Mouse (Mus musculus) midbrain, embryonic 16.5 days (tissue): Measurements from ENCODE around the gene Ap4s1. TPM values are rescaled to one million over a fixed set of nuclear protein-coding genes. Genes with fewer than 3 reads are reported as not detected.

Experiments
- ATAC-seq: fragments of 200-750 bp; cut with Nextera tagmentation; 2 replicates; pipeline ENCODE4 v1.8.0; 2017; ENCODE audit warnings: moderate TSS enrichment
- H3K27ac ChIP-seq: fragments of 300-500 bp; sonication (generic); 2 replicates; pipeline ENCODE4 v1.5.1; 2014; ENCODE audit warnings: mild to moderate bottlenecking, low read length, mixed read lengths
- H3K27me3 ChIP-seq: fragments of 300-500 bp; sonication (generic); 2 replicates; pipeline ENCODE4 v1.6.1; 2014; ENCODE audit warnings: low read depth, low read length, mixed read lengths; ENCODE audit not compliant: control insufficient read depth, insufficient read depth
- H3K36me3 ChIP-seq: fragments of 300-500 bp; sonication (generic); 2 replicates; pipeline ENCODE4 v1.6.1; 2014; ENCODE audit warnings: mild to moderate bottlenecking, low read length, moderate library complexity, mixed read lengths; ENCODE audit not compliant: control insufficient read depth, insufficient read depth
- H3K4me1 ChIP-seq: fragments of 300-500 bp; sonication (generic); 2 replicates; pipeline ENCODE4 v1.6.1; 2014; ENCODE audit warnings: mild to moderate bottlenecking, low read length, mixed read lengths; ENCODE audit not compliant: control insufficient read depth, insufficient read depth
- H3K4me2 ChIP-seq: fragments of 300-500 bp; sonication (generic); 2 replicates; pipeline ENCODE4 v1.6.1; 2014; ENCODE audit warnings: mild to moderate bottlenecking, low read length, mixed read lengths
- H3K4me3 ChIP-seq: fragments of 300-500 bp; sonication (generic); 2 replicates; pipeline ENCODE4 v1.5.1; 2014; ENCODE audit warnings: low read depth, mild to moderate bottlenecking, low read length, moderate library complexity, mixed read lengths
- H3K9ac ChIP-seq: fragments of 300-500 bp; sonication (generic); 2 replicates; pipeline ENCODE4 v1.6.1; 2014; ENCODE audit warnings: low read depth, low read length, mixed read lengths
- H3K9me3 ChIP-seq: fragments of 300-500 bp; sonication (generic); replicated peaks from 2 replicates; pipeline ENCODE4 v1.6.1; 2014; ENCODE audit warnings: mild to moderate bottlenecking, low read length, mixed read lengths; ENCODE audit not compliant: control insufficient read depth, poor library complexity, severe bottlenecking
- WGBS: fragments of 180-500 bp; shearing (Covaris S2); extraction: QIAGEN DNeasy Blood & Tissue Kit; methylation state at CpG from one replicate; pipeline ENCODE4 v1.1.7; 2014; 5-methylcytosine and 5-hydroxymethylcytosine counted together
- polyA plus RNA-seq: library from polyadenylated mRNA; unstranded; fragments of >200 nt; fragmentation: Nextera tagmentation; extraction: Ambion mirVana; gene quantifications from 2 replicates; pipeline ENCODE4 v1.2.1, GENCODE M21; 2015

The Ap4s1 gene
- polyA plus RNA-seq, 1 experiment from 2014 or later, result 55.7 TPM

GRCm38 (mm10) chr12:51696157-51696556 lies 5.3 kb downstream of the Ap4s1 start:
- peaks cover 4% of the 10 kb centered on the region; the same call in 1 of the 2 replicates for H3K4me1 ChIP-seq
- no peaks in the 10 kb centered on the region for H3K27me3 ChIP-seq
- no peaks in the 10 kb centered on the region for H3K9me3 ChIP-seq
- H3K9ac ChIP-seq, result no peak overlapping the region
- ATAC-seq, result no peak
- no peak overlapping the region for H3K27ac ChIP-seq
- no peaks in the 10 kb centered on the region for H3K36me3 ChIP-seq
- no peak overlapping the region for H3K4me3 ChIP-seq
- 94% methylated on average over 2 of the region's 2 CpGs for WGBS
- no peak overlapping the region for H3K4me2 ChIP-seq

DNA sequence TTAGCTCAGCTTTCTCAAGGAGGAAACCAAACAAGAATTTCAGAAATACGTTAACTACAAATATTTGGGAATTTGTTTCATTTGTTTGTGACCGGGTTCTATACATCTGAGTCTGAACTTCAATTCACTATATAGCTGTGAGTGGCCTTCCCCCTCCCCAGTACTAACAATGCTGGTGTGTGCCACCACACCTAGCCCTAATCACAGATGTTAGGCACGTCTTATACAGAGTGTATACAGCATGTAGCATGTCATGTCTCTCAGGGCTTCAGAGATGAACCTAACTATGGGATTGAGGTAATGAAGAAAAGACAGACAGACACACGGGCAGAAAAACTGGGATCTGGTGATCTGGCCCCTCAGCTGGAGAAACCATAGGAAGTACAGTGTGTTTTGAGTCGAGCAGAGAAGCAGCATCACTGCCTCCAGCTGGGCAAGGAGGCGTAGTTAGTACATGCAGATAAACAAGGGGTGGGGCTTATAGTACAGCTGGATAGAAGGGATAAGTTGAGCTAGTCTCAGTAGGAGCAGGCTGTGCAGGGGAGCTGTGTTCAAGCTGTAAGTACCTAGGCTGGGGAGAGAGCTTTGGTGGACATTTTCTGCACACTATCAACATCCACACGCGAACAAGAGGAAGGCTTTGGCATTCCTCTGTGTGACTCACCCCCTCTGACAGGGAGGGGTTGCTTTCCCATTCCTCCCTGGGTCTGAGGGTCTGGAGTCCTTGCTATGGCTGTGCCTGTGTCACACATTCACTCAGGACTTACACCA lies 9.0 kb downstream of the Ap4s1 start:
- ATAC-seq, result 0 out of 2 replicates have a peak, but pooled peaks have one; percentile 27
- no peak overlapping the region for H3K4me2 ChIP-seq
- H3K4me3 ChIP-seq, result no peak overlapping the region
- H3K4me1 ChIP-seq, result no peaks in the 10 kb centered on the region
- 61% methylated on average over 8 of the region's 8 CpGs for WGBS
- H3K9me3 ChIP-seq, result no peaks in the 10 kb centered on the region
- H3K36me3 ChIP-seq, result no peaks in the 10 kb centered on the region
- H3K9ac ChIP-seq, result no peak overlapping the region
- H3K27ac ChIP-seq, result no peak overlapping the region
- H3K27me3 ChIP-seq, result no peaks in the 10 kb centered on the region

GRCm38 (mm10) chr12:51701723-51702122 lies 10.9 kb downstream of the Ap4s1 start:
- Histone ChIP-seq H3K4me3 (no peak overlapping the region), H3K27ac (no peak overlapping the region), H3K9ac (no peak overlapping the region), H3K4me2 (no peak overlapping the region), H3K4me1 (no peaks in the 10 kb centered on the region), H3K9me3 (no peaks in the 10 kb centered on the region), H3K27me3 (no peaks in the 10 kb centered on the region), H3K36me3 (no peaks in the 10 kb centered on the region)
- no peak for ATAC-seq

- no peaks in the 10 kb centered on the region for H3K4me1 ChIP-seq
- 47% methylated on average over 1 of the region's 1 CpGs for WGBS
These were observed 13.0 kb downstream of the Ap4s1 start for GRCm38 (mm10) chr12:51703859-51704258.

DNA sequence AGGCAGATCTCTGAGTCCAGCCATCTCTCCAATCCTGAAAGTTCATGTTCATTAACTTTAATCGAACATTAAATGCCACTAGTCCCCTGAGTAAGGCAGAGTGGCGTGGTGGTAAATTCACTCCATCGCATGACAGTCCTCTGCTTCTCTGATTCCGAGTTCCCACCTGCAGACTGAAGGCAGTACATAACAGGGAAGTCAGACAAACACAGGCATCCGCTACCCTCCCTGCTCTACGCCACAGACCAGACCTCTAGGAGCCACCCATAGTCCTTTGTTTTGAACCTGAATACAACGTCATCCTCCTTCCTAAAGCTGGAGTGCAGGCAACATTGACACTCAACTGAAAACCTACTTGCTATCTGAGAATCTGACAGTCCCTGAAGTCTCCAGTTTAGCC lies 13.7 kb downstream of the Ap4s1 start:
- Histone ChIP-seq H3K4me2 (no peak overlapping the region), H3K9me3 (no peaks in the 10 kb centered on the region), H3K9ac (no peak overlapping the region), H3K4me3 (no peak overlapping the region), H3K36me3 (no peaks in the 10 kb centered on the region), H3K27ac (no peak overlapping the region), H3K27me3 (no peaks in the 10 kb centered on the region), H3K4me1 (no peaks in the 10 kb centered on the region)
- 73% methylated on average over 7 of the region's 7 CpGs for WGBS
- no peak for ATAC-seq

More at GRCm38 (mm10) chr12:51703859-51704258, 13.0 kb downstream of the Ap4s1 start:
- ATAC-seq, result no peak
- Histone ChIP-seq H3K9ac (no peak overlapping the region), H3K27me3 (no peaks in the 10 kb centered on the region), H3K36me3 (no peaks in the 10 kb centered on the region), H3K4me3 (no peak overlapping the region), H3K4me2 (no peak overlapping the region), H3K27ac (no peak overlapping the region), H3K9me3 (no peaks in the 10 kb centered on the region)

GRCm38 (mm10) chr12:51705778-51706177 lies 14.9 kb downstream of the Ap4s1 start:
- no peak overlapping the region for H3K4me3 ChIP-seq
- H3K27me3 ChIP-seq, result no peaks in the 10 kb centered on the region
- WGBS, result 82% methylated on average over 12 of the region's 12 CpGs
- H3K27ac ChIP-seq, result no peak overlapping the region
- no peak for ATAC-seq
- no peaks in the 10 kb centered on the region for H3K4me1 ChIP-seq
- no peaks in the 10 kb centered on the region for H3K9me3 ChIP-seq
- no peaks in the 10 kb centered on the region for H3K36me3 ChIP-seq
- H3K9ac ChIP-seq, result no peak overlapping the region
- H3K4me2 ChIP-seq, result no peak overlapping the region

DNA sequence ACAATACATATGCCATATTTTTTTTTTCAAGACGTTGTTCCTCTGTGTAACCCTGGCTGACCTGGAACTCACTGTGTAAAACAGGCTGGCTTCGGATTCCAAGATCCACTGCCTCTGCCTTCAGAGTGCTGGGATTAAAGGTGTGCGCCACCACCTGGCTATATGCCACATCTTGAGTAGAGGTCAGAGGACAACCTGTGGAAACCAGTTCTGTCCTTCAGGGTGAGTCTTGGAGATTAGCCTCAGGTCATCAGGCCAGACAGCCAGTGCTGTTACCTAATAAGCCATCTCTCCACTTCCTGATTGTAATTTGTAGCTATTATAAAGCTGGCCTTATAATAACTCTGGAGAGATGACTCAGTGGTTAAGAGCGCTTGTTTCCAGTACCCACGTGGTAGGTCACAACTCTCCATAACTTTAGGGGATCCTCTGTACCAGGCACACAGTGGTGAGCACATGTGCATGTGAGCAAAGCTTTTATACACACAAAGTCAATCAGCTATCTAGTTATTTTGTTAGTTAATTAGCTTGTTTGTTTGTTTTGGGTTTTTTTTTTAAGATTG lies 15.9 kb downstream of the Ap4s1 start:
- 91% methylated on average over 5 of the region's 5 CpGs for WGBS
- no peaks in the 10 kb centered on the region for H3K4me1 ChIP-seq
- no peaks in the 10 kb centered on the region for H3K9me3 ChIP-seq
- H3K4me3 ChIP-seq, result no peak overlapping the region
- no peak overlapping the region for H3K9ac ChIP-seq
- no peaks in the 10 kb centered on the region for H3K27me3 ChIP-seq
- no peak overlapping the region for H3K4me2 ChIP-seq
- H3K36me3 ChIP-seq, result no peaks in the 10 kb centered on the region
- ATAC-seq, result no peak
- no peak overlapping the region for H3K27ac ChIP-seq

GRCm38 (mm10) chr12:51708941-51709686 lies 18.3 kb downstream of the Ap4s1 start:
- 56% methylated on average over 14 of the region's 14 CpGs for WGBS
- no peak overlapping the region for H3K4me3 ChIP-seq
- peak overlapping the region; percentile 6; the same call in 1 of the 2 replicates for H3K27ac ChIP-seq

GRCm38 (mm10) chr12:51709741-51710140 lies 18.9 kb downstream of the Ap4s1 start:
- no peak for ATAC-seq
- Histone ChIP-seq H3K4me1 (no peaks in the 10 kb centered on the region), H3K4me3 (no peak overlapping the region), H3K9me3 (no peaks in the 10 kb centered on the region), H3K4me2 (no peak overlapping the region), H3K36me3 (no peaks in the 10 kb centered on the region), H3K27me3 (no peaks in the 10 kb centered on the region), H3K9ac (no peak overlapping the region), H3K27ac (no peak overlapping the region)
- 72% methylated on average over 3 of the region's 3 CpGs for WGBS

More at GRCm38 (mm10) chr12:51708941-51709686, 18.3 kb downstream of the Ap4s1 start:
- H3K27me3 ChIP-seq, result no peaks in the 10 kb centered on the region
- no peak for ATAC-seq
- no peaks in the 10 kb centered on the region for H3K4me1 ChIP-seq
- H3K4me2 ChIP-seq, result no peak overlapping the region
- H3K9me3 ChIP-seq, result no peaks in the 10 kb centered on the region
- H3K36me3 ChIP-seq, result no peaks in the 10 kb centered on the region
- no peak overlapping the region for H3K9ac ChIP-seq
